Mouse (Mus musculus): Measurements from ENCODE around the gene Duox1. TPM values are rescaled to one million over a fixed set of nuclear protein-coding genes. Genes with fewer than 3 reads are reported as not detected.
A peak's percentile ranks its signal among the peaks of the same experiment; 100 is the strongest.

Duox1 gene
- polyA plus RNA-seq, 1 experiment = 0.22 TPM

DNA sequence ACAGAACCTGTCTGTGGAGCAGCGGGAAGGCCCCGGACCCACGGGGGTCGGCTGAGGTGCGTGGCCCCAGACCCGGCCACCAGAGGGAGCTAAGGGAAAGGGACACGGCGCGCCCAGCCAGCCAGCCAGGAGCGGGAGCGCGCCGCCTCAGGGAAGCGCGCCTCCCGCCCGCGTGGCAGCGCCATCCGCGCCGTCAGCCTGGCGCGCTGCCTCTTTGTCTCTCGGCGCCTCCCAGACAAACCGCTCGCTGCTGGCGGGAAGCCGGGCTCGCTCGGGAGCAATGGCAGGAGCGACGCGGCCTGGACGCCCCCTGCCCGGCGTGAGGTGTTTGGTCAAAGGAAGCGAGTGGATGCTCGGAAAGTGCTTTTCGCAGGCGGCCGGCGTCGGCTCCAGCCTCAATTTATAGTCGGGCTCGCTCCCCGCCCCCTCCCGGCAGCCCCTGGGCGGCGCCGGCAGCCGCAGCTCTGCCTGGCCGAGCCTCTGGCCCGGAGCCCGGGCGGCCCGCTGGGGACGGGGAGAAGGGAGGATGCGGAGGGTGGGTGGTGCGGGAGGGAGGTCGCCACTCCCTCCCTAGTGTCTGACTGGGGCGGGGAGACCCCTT lies 33.2 kb downstream of the Duox1 start:
- peak; percentile 93 for DNase-seq (ENCODE audit: low read depth)
- TF ChIP-seq POLR2A (IDR thresholded peaks at IDR 0.05; ENCODE audit: borderline replicate concordance, extremely low read depth, insufficient read depth, insufficient read length, poor library complexity, severe bottlenecking) (peak; percentile 98), CTCF (IDR thresholded peaks at IDR 0.05; ENCODE audit: borderline replicate concordance, extremely low read depth, insufficient read depth, insufficient read length) (peak; percentile 71)

DNA sequence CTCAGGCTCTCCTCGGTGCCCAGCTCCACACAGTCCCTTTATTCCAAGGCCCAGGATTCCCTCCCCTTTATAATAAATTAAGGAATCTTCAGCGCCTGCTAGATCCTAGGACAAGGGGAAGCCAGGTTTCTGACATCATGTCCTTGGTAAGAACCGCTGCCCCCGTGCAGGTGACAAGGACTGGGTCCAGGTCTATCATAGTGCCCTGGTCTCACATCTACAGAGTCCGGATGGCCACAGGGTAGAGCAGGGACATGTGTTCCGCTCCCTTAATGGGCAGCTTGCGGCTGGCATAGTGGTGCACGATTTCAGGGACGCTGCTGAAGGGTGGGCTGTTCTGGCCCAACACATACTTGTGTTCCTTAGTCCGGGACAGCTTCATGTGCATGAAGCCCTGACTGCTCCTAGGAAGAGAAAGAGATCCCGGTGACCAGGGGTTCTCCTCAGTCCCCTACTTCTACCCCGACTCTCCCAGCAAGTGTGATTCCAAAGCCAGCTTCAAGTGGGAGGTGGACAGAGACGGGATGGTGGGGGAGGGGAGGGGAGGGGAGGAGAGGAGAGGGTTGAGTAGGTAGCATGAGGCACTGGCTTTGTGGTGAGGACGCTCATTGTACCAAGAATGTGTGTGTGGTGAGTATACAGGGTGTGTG lies 33.8 kb downstream of the Duox1 start:
- DNase-seq (ENCODE audit: low read depth) = no peak
- TF ChIP-seq POLR2A (IDR thresholded peaks at IDR 0.05; ENCODE audit: borderline replicate concordance, extremely low read depth, insufficient read depth, insufficient read length, poor library complexity, severe bottlenecking) = no peak
- TF ChIP-seq CTCF (IDR thresholded peaks at IDR 0.05; ENCODE audit: borderline replicate concordance, extremely low read depth, insufficient read depth, insufficient read length) = no peak

DNA sequence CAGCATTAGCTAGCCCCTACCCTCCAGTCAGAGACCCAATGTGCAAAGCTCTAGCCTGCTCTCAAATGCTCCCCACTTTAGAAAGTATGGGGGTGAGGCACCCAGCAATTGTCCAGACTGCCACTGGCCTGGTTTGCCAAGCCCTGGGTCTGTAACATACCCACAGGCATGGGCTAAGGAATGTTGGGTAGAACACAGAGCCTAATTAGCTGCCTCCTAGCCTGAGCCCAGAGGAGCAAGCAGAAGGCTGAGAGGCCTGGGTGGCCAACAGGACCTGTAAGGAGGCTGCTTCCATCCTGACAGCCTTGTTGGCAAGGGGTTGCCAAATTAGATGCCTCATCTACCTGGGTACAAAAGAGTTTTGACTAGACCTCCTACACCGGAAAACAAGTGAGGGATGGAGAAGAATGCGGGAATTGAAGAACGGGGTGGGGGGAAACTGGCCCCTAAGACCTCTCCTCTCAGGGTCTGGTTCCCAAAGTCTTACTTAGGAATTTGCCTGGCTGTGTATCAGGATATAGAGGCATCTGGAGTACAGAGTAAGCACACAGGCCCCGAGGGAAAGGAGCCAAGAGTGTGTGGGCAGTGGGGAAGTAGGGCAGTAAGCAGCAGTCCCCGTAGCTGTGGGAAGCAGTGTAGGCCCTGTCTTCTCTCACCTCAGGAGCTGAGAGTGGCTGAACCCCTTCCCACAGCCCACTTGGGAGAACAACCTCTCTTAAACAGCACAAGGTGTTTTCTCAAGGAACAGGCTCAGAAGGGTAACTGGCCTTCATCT lies 35.9 kb downstream of the Duox1 start:
- DNase-seq (ENCODE audit: low read depth) = peak; percentile 91
- TF ChIP-seq POLR2A (IDR thresholded peaks at IDR 0.05; ENCODE audit: borderline replicate concordance, extremely low read depth, insufficient read depth, insufficient read length, poor library complexity, severe bottlenecking) (no peak), CTCF (IDR thresholded peaks at IDR 0.05; ENCODE audit: borderline replicate concordance, extremely low read depth, insufficient read depth, insufficient read length) (no peak)

DNA sequence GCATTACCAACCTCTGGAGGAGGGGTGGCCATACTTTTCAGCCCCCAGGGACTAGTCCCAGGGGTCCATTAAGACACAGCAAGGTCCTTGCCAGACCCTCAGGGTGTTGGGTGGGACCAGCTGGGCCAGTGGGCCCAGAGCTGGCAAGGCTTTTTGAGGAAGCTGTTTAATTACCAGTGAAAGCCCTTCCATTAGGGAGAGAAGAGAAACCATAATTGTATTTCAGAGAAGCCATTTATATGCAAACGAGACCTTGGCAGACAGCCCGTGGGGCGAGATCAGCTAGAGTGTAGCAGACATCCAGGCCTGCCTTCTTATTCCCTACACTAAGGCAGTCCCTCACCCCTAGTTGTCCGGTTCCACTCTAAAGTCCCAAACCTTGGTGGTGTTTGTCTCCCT lies 36.5 kb downstream of the Duox1 start:
- peak; percentile 97 for DNase-seq (ENCODE audit: low read depth)
- no peak for TF ChIP-seq POLR2A (IDR thresholded peaks at IDR 0.05; ENCODE audit: borderline replicate concordance, extremely low read depth, insufficient read depth, insufficient read length, poor library complexity, severe bottlenecking)
- no peak for TF ChIP-seq CTCF (IDR thresholded peaks at IDR 0.05; ENCODE audit: borderline replicate concordance, extremely low read depth, insufficient read depth, insufficient read length)

DNA sequence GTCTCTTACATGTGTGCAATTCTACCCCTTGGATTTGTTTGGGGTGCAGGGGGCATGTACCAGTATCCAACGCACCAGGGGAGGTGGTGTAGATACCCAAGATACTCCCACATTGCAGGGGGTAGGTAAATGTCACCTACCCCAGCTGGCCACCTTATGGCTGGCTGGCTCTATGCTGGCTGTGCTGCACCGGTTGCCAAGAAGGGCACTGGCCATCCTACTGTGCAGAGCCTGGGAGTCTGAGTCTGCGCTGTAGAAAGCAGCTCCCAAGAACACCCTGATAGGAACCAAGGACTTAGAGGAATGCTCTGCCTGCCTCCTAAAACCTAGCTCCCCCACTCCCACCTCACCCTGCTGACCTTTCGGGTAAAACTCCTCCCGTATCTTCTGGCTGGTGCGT lies 37.5 kb downstream of the Duox1 start:
- TF ChIP-seq CTCF (IDR thresholded peaks at IDR 0.05; ENCODE audit: borderline replicate concordance, extremely low read depth, insufficient read depth, insufficient read length) = no peak
- no peak for TF ChIP-seq POLR2A (IDR thresholded peaks at IDR 0.05; ENCODE audit: borderline replicate concordance, extremely low read depth, insufficient read depth, insufficient read length, poor library complexity, severe bottlenecking)

DNA sequence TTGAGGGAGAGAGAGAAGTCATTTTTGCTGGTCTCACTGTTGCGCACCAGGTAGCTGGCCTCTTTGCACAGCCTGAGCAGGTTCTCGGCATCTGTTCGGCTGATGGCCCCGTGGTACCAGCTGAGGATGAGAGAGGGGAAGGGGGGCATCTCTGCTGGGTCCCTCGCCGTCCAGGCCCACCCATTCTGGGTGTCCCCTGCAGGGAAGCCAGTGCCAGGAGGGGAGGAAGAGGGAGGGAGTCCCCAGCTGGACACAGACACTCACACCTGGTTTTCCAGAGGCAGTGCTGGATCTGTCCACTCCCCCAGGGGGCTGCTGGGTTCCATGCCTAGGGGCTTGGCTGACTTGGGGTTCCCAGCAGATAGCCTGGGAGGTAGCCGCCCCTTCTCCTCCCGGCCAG lies 38.3 kb downstream of the Duox1 start:
- no peak for DNase-seq (ENCODE audit: low read depth)
- no peak for TF ChIP-seq POLR2A (IDR thresholded peaks at IDR 0.05; ENCODE audit: borderline replicate concordance, extremely low read depth, insufficient read depth, insufficient read length, poor library complexity, severe bottlenecking)
- no peak for TF ChIP-seq CTCF (IDR thresholded peaks at IDR 0.05; ENCODE audit: borderline replicate concordance, extremely low read depth, insufficient read depth, insufficient read length)

More for the DNA sequence above, 37.5 kb downstream of the Duox1 start:
- DNase-seq (ENCODE audit: low read depth) = no peak

DNA sequence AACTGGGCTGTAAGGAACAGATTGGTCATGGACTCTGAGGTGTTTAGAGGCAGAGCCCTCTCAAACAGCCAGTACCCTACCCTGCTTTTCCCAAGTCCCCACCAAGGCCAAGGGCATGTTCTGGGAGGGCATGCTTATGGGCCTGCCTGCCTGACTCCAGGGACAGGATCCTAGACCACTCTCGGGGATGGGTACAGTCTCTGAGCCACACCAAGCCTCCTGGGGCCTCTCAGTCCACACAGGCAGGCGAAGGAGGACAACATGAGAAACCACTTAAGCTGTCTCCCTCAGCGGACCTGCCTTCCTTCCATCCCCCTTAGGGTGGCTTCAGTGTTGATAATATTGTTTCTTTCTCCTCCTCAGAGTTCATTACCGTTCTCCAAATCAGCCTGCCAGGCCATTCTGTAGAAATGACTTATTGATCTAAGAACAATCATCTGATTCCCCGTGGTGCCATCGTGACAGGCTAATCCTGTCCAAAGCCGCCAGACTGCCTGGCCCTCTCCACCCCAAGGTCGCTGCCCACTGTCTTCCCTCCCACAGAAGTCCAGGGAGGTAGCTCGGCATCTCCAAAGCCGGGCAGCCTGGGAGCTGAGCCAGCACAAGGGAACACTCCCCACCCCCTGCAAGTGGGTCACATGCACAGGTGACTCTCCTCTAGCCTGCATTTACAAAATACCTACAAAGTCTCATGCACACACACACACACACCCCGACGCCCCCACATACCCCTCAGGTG lies 38.9 kb downstream of the Duox1 start:
- no peak for TF ChIP-seq POLR2A (IDR thresholded peaks at IDR 0.05; ENCODE audit: borderline replicate concordance, extremely low read depth, insufficient read depth, insufficient read length, poor library complexity, severe bottlenecking)
- no peak for TF ChIP-seq CTCF (IDR thresholded peaks at IDR 0.05; ENCODE audit: borderline replicate concordance, extremely low read depth, insufficient read depth, insufficient read length)

DNA sequence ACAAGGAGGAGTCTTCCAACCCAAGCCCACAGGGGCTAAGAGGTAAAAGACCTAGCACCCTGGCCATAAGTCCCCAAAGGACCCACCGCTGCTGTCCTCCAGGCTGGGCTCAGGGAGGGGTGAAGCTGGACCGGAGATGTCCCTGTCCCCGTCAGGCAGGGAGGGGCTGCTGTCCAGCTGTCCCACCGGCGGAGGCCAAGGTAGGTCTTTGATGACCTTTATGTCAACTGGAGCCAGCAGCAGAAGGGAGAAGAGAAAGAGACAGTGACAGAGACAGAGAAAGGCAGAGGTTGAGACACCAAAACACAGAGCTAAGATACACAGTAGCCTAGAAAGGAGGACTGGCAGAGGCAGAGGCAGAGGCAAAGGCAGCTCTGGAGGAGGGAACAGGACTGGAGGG lies 39.9 kb downstream of the Duox1 start:
- no peak for DNase-seq (ENCODE audit: low read depth)
- TF ChIP-seq POLR2A (IDR thresholded peaks at IDR 0.05; ENCODE audit: borderline replicate concordance, extremely low read depth, insufficient read depth, insufficient read length, poor library complexity, severe bottlenecking) (no peak), CTCF (IDR thresholded peaks at IDR 0.05; ENCODE audit: borderline replicate concordance, extremely low read depth, insufficient read depth, insufficient read length) (no peak)

More for the DNA sequence above, 38.9 kb downstream of the Duox1 start:
- no peak for DNase-seq (ENCODE audit: low read depth)

DNA sequence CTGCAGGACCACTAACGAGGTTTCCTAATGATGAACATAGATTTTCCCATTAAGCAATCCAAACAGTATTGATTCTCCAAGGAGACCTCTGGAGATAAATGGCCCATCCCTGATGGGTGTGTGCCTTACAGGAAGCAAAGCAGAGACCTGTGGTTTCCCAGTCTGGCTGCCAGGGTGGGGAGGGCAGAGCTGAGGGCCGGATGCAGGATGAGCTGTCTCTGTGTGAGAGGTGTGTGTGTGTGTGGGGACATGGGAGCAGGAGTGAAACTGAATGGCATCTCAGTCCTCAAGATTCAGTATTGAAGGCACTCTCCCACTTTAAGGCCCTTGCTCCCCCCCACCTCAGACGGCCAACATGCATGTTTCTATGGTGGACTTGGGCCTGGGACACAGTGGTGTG lies 40.7 kb downstream of the Duox1 start:
- TF ChIP-seq CTCF (IDR thresholded peaks at IDR 0.05; ENCODE audit: borderline replicate concordance, extremely low read depth, insufficient read depth, insufficient read length) (no peak), POLR2A (IDR thresholded peaks at IDR 0.05; ENCODE audit: borderline replicate concordance, extremely low read depth, insufficient read depth, insufficient read length, poor library complexity, severe bottlenecking) (no peak)
- DNase-seq (ENCODE audit: low read depth) = no peak

DNA sequence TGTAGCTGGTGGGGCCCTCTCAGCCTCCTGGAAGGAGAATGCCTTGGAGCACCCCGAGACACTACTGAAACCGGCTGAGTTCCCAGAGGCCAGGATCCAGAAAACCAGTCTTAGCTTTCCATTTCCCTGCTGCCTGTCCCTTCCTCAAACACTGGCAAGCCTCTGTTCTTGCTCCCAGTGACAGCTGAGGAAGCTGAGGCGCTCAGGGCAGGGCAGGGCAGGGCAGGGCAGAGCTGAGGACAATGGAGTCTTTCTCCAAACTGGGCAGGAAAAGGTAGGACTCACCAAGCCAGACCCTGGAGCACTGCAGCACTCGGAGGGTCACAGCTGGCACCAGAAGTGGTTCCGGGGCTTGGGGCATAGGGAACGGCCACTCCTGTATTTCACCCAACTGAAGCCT lies 44.8 kb downstream of the Duox1 start:
- no peak for DNase-seq (ENCODE audit: low read depth)
- TF ChIP-seq POLR2A (IDR thresholded peaks at IDR 0.05; ENCODE audit: borderline replicate concordance, extremely low read depth, insufficient read depth, insufficient read length, poor library complexity, severe bottlenecking) = no peak
- no peak for TF ChIP-seq CTCF (IDR thresholded peaks at IDR 0.05; ENCODE audit: borderline replicate concordance, extremely low read depth, insufficient read depth, insufficient read length)

DNA sequence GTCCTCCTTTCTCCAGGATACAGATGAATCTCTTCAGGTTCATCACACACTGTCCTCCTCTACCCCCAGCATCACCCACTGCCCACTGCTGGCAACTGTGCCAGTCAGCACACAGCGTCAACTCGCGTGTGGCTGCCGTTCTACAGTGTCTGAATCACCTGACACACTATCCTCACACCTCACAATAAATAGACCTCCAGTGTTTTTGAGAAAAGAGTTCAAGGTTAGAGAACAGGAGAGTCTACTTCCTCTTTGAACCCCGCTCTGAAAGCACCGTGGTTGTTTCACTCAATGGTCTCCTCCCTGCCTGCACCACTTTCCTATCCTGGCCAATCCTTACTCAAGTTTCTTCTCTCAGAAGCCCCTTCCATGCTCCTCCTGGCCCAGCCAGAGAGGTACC lies 45.7 kb downstream of the Duox1 start:
- no peak for DNase-seq (ENCODE audit: low read depth)
- TF ChIP-seq POLR2A (IDR thresholded peaks at IDR 0.05; ENCODE audit: borderline replicate concordance, extremely low read depth, insufficient read depth, insufficient read length, poor library complexity, severe bottlenecking) (no peak), CTCF (IDR thresholded peaks at IDR 0.05; ENCODE audit: borderline replicate concordance, extremely low read depth, insufficient read depth, insufficient read length) (no peak)
